Mouse (Mus musculus) layer of hippocampus, adult 2 months (tissue): ENCODE results near the gene Fam92a. TPM values are rescaled to one million over a fixed set of nuclear protein-coding genes. Genes with fewer than 3 reads are reported as not detected.
"Not testable (repeated sequence)": the region's sequence is repeated elsewhere in the genome, so short reads cannot be mapped to it uniquely, and the experiment has no call there.

Source experiments
- DNase-seq, 2 experiments: peaks; one replicate each; pipeline ENCODE4 v3.0.0; 2022; ENCODE audit warnings: low spot score in 2 of 2
- H3K27ac ChIP-seq: fragments of 200-600 bp; 2 replicates; pipeline ENCODE4 v1.8.1; 2022
- H3K4me3 ChIP-seq: fragments of 200-600 bp; 2 replicates; pipeline ENCODE4 v1.8.1; 2022; ENCODE audit warnings: mild to moderate bottlenecking
- CTCF ChIP-seq: fragments of 200-600 bp; conservative IDR thresholded peaks from 2 replicates; pipeline ENCODE4 v1.8.1; 2022; ENCODE audit warnings: antibody characterized with exemption, mild to moderate bottlenecking, moderate library complexity
- long read RNA-seq, 2 experiments: library from polyadenylated mRNA; stranded (forward); transcript quantifications; one replicate each; pipeline ENCODE4 v2.0.0; 2021; ENCODE audit warnings: borderline mapping rate in 2 of 2
- total RNA-seq, 2 experiments: library from RNA; stranded (reverse); gene quantifications; 2 replicates each; pipeline ENCODE4 v1.2.3; 2021

Fam92a gene
- 10 to 100 TPM; 72.5 to 77.4 TPM for total RNA-seq
- long read RNA-seq, experiment 1, partial matches to known transcripts = 0 of 6 reads
- long read RNA-seq, experiment 1, other reads (novel, unspliced or antisense) = 5 of 6 reads
- long read RNA-seq, experiment 2, partial matches to known transcripts = 1 of 7 reads
- long read RNA-seq, experiment 2, other reads (novel, unspliced or antisense) = 5 of 7 reads

DNA sequence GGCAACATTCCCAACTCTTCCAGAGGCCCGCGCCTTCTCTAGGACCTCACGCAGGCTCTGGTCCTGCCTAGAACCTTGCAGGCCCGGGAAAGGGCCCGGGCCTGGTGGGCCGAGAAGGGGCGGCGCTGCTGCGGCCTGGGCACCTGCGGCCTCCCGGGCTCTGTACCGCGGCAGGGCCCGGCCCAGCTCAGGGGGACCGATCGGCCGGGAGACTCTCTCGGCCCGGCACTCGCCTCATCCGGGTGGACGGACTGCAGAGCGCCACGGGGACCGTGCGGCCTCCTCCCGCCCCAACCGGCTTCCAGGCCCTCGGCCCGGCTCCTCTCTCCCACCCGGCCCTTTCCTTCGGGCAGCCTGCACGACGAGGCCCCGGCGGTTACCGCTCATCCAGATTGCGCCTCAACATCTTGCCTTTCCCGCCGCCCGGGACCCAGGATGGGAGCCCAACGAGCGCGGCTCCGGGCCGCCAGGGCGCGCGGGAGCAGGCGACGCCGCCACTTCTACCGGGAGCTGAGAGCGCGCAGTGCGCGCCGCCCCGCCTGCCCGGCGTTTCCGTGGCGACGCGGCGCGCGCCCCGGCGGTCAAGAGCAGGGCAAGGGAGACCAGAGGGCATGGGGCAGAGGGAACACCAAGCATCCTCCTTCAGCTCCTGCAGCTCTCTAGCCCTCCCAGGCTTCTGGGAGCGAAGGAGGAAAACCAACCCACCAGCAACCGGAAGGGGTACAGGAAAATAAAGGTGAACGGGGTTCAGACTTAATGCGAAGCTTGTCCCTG lies at the start of gene Fam92a:
TSS of gene Fam92a (minus strand) at position 698 of the 774 bp plus-strand sequence.
- Histone ChIP-seq H3K27ac (peak within 1 kb of the TSS; percentile 94), H3K4me3 (peak within 1 kb of the TSS; percentile 91)
- peak; percentile 36 for TF ChIP-seq CTCF
- DNase-seq = peak; percentile 45 to 62

DNA sequence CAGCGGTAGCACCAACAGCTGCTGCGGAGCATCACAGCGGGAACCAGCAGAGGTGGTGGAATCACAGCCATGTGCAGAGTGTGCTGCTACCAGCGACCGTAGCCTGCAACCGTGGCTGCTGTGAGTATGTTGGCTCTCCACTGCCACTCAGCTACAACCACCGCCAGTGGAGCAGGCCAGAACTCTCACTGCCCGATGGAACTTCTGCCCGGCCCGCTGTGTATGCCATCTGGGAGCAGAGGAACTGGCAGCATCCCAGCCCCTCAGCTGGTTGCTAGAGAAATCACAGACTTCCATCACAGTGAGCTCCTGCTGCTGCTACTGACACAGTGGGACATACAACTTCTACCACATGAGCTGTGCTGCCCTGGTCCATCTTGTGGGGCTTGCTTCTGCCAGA lies 7.2 kb upstream of the Fam92a start:
- TF ChIP-seq CTCF = no peak
- no peak overlapping the region for H3K4me3 ChIP-seq
- DNase-seq = peak; percentile 66 to 72
- no peak overlapping the region for H3K27ac ChIP-seq

- DNase-seq = no peak
- TF ChIP-seq CTCF = no peak
- H3K27ac ChIP-seq = peak overlapping the region; percentile 94
- H3K4me3 ChIP-seq = peak overlapping the region; percentile 91
Measured at GRCm38 (mm10) chr4:12170986-12171317, 863 bp downstream of the Fam92a start.

GRCm38 (mm10) chr4:12147660-12148059 lies 24.2 kb downstream of the Fam92a start:
- no peak overlapping the region for H3K4me3 ChIP-seq
- no peak for TF ChIP-seq CTCF
- H3K27ac ChIP-seq = no peak overlapping the region
- DNase-seq = no peak

DNA sequence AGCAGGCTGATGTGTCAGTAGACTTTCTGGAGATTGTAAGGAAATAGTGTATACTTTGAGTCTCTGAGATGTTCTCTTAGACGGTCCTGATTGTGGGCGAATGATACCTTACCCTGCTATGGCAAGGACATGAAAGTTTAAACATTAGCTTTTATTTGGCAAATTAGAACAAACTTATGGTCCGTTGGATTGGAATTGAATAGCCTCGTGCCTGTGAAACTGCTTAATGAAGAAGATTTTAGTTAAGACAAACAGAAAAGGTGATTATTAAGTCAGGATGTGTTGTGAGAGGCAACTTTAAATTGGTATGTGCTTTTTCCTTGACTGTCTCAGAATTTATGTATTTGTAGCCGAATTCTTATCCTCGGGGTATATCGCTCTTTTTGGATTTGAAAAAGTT lies 30.3 kb downstream of the Fam92a start:
- not testable (repeated sequence) for H3K27ac ChIP-seq, DNase-seq
- peak overlapping the region; percentile 41; the same call in 1 of the 2 replicates for H3K4me3 ChIP-seq

GRCm38 (mm10) chr4:12140592-12141062 lies 31.2 kb downstream of the Fam92a start:
- Histone ChIP-seq H3K4me3 (peak overlapping the region; percentile 54), H3K27ac (peak overlapping the region; percentile 36; the same call in 1 of the 2 replicates)
- not testable (repeated sequence) for DNase-seq

DNA sequence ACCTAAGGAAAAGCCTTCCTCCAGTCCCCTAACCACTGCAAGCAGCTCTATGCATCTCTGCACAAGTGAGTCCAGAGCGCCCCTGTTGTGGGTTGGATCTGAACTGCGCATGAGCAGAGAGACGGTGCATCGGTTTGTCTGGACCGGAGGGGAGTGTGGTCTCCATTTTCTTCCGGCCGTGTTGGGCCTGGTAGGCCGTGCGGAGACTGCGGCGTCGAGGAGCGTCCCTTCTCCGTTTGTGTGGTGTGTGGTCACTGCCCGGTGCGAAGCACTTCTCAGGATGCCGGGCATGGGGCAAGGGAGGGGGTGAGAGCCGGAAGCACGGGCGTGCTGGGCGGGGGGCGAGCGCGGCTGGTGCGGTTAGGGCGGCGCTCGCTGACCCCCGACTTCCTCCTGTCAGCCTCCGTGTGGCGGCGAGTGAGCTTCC lies 31.7 kb downstream of the Fam92a start, which contains the start of gene Rbm12b1:
TSS of gene Rbm12b1 (plus strand) at position 124 of the 427 bp plus-strand sequence.
- H3K27ac ChIP-seq = peak within 1 kb of the TSS; percentile 84

More for the DNA sequence above, 31.7 kb downstream of the Fam92a start, which contains the start of gene Rbm12b1:
- peak within 1 kb of the TSS; percentile 57 for H3K4me3 ChIP-seq
- DNase-seq = peak; percentile 77 to 87
- 0 out of 2 replicates have a peak, but pooled peaks have one; percentile 17 for TF ChIP-seq CTCF

Other genes with a start within 250 kb of the Fam92a start
- not detected for gene Gm10604, start 190.8 kb downstream of the Fam92a start, total RNA-seq
- 10 to 100 TPM; 16.9 to 22.5 TPM for gene Rbm12b2, start 82.6 kb downstream of the Fam92a start, total RNA-seq
- gene Rbm12b1, start 31.8 kb downstream of the Fam92a start, total RNA-seq = 10 to 100 TPM; 18.8 to 22.9 TPM